Mouse (Mus musculus) spleen, adult 2 months (tissue): Measurements from ENCODE around the gene Gm6760. TPM values are rescaled to one million over a fixed set of nuclear protein-coding genes. Genes with fewer than 3 reads are reported as not detected.

Experiments
- DNase-seq, 2 experiments: peaks; one replicate each; pipeline versions ENCODE4 v3.0.0 to v3.0.0-alpha.2; 2012 to 2021; ENCODE audit warnings: low spot score in 2 of 2, low read depth in 1 of 2
- H3K27ac ChIP-seq: fragments of 200-500 bp; 2 replicates; pipeline ENCODE4 v1.5.1; 2012; ENCODE audit warnings: low read length, inconsistent platforms; ENCODE audit not compliant: insufficient read depth
- H3K27me3 ChIP-seq: fragments of 200-500 bp; 2 replicates; pipeline ENCODE4 v1.6.1; 2012; ENCODE audit warnings: mild to moderate bottlenecking, moderate library complexity, low read length, inconsistent platforms; ENCODE audit not compliant: control insufficient read depth, insufficient read depth
- H3K36me3 ChIP-seq: fragments of 200-500 bp; 2 replicates; pipeline ENCODE4 v1.6.1; 2012; ENCODE audit warnings: mild to moderate bottlenecking, low read length, inconsistent platforms; ENCODE audit not compliant: control insufficient read depth, insufficient read depth
- H3K4me1 ChIP-seq: fragments of 200-500 bp; 2 replicates; pipeline ENCODE4 v1.6.1; 2011; ENCODE audit warnings: inconsistent platforms; ENCODE audit not compliant: control insufficient read depth, insufficient read depth, insufficient read length
- H3K4me3 ChIP-seq: fragments of 200-500 bp; 2 replicates; pipeline ENCODE4 v1.5.1; 2011; ENCODE audit warnings: mild to moderate bottlenecking, inconsistent platforms; ENCODE audit not compliant: insufficient read depth, insufficient read length; ENCODE audit errors: extremely low read depth
- CTCF ChIP-seq: fragments of 200-500 bp; IDR thresholded peaks from 2 replicates; pipeline ENCODE4 v1.5.1; 2011; ENCODE audit warnings: mild to moderate bottlenecking, inconsistent platforms; ENCODE audit not compliant: insufficient read depth, insufficient read length, insufficient replicate concordance; ENCODE audit errors: extremely low read depth
- POLR2A ChIP-seq: fragments of 200-500 bp; IDR thresholded peaks from 2 replicates; pipeline ENCODE4 v1.6.1; 2011; ENCODE audit warnings: low read depth, low read length, inconsistent platforms
- WGBS: fragments of 180-500 bp; shearing (Covaris S2); methylation state at CpG from one replicate; pipeline ENCODE4 v1.1.7; 2018; 5-methylcytosine and 5-hydroxymethylcytosine counted together
- polyA plus RNA-seq: library from polyadenylated mRNA; depleted of rRNA; stranded (reverse); fragments of >200 nt; gene quantifications from 2 replicates; pipeline ENCODE4 v1.2.3, GENCODE M21; 2012; rRNA removed

Gm6760 gene
- polyA plus RNA-seq, result not detected in 2 replicates

DNA sequence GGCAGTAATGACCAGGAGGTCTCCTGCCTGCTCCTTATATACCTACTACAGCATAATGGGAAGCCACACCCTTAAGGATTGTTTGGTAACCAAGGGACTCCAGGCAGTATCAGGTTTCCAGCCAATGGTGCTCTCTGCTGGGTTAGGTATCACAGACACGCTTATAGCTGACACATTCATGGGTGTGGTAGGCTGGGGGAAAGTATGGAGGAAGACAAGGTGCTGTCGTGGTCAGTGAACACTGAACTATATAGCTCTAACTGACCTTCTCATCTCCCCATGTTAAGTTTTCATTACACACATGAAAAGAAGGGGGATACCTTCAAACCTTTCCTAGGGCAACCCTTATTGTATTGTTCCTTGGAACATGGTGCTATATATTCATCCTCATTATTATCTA, at the start of gene Gm6760:
Gm6760 (minus strand) TSS at position 101 of the 400 bp plus-strand sequence.
- Histone ChIP-seq H3K4me1 (no peaks in the 10 kb centered on the region), H3K27ac (no peak within 1 kb of the TSS), H3K4me3 (no peak within 1 kb of the TSS), H3K36me3 (no peaks in the 10 kb centered on the region), H3K27me3 (no peaks in the 10 kb centered on the region)
- DNase-seq, result no peak
- 70% methylated on average over 2 of the region's 2 CpGs for WGBS
- no peak for TF ChIP-seq CTCF
- no peak for TF ChIP-seq POLR2A

DNA sequence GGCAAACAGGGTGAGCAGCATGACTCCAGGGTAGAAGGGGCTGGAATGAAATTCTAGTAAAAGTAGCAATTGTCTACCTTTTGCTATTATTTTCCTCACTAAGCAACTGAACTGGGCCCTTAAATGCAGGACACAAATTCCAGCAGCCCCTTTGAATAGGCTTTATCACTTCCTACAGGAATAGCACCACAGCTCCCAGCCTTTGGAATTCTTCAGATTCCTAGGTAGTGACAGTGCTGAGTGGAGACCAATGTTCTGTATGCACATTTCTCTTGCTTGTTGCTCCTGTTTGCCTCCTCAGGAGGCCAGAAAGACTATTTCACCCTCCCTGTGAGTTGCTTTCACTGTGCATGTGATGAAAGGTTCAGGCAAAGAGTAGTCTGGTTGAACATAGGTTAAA, 29.2 kb upstream of the Gm6760 start:
- H3K27ac ChIP-seq, result no peak overlapping the region
- no peaks in the 10 kb centered on the region for H3K36me3 ChIP-seq
- H3K4me3 ChIP-seq, result no peak overlapping the region
- TF ChIP-seq CTCF (no peak), POLR2A (no peak)
- DNase-seq, result no peak
- no peaks in the 10 kb centered on the region for H3K27me3 ChIP-seq
- no peaks in the 10 kb centered on the region for H3K4me1 ChIP-seq

DNA sequence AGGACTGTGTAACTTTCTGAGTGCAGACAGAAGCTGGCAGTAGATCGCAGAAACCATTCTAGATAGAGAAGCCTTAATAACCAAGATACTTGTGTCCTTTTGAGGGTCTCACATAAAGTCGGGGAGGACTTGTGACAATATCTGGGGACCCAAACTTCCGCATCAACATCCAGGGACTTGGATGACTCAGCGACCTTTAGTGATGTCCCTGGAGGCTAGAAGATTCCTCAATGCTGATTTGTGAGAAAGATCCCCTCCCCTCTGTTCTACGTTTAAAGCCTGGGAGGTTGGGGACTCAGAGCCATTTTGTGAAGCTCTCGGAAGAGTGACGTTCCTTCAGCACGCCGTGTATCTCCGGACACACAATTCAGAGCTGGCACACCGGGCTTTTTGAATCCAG, 21.2 kb upstream of the Gm6760 start, which contains the start of gene 3830417A13Rik:
3830417A13Rik (plus strand) TSS at position 301 of the 400 bp plus-strand sequence.
- TF ChIP-seq CTCF (no peak), POLR2A (no peak)
- WGBS, result 86% methylated on average over 11 of the region's 11 CpGs
- no peaks in the 10 kb centered on the region for H3K36me3 ChIP-seq
- no peaks in the 10 kb centered on the region for H3K27me3 ChIP-seq
- no peak for DNase-seq
- no peaks in the 10 kb centered on the region for H3K4me1 ChIP-seq
- H3K4me3 ChIP-seq, result no peak within 1 kb of the TSS
- H3K27ac ChIP-seq, result no peak within 1 kb of the TSS

Other genes with a start within 250 kb of the Gm6760 start
- gene 3830417A13Rik, start 21.4 kb upstream of the Gm6760 start, polyA plus RNA-seq, result not detected in 2 replicates
- not detected in 2 replicates for gene Slitrk4, start 124.8 kb upstream of the Gm6760 start, polyA plus RNA-seq